Mouse (Mus musculus) midbrain, embryonic 11.5 days (tissue): ENCODE measurements around the gene Gpn1. TPM values are rescaled to one million over a fixed set of nuclear protein-coding genes. Genes with fewer than 3 reads are reported as not detected.
A peak's percentile ranks its signal among the peaks of the same experiment; 100 is the strongest.

Source experiments
- ATAC-seq: fragments of 200-750 bp; cut with Nextera tagmentation; 2 replicates; pipeline ENCODE4 v1.8.0; 2017; ENCODE audit warnings: moderate TSS enrichment, moderate library complexity; ENCODE audit not compliant: low FRiP score
- DNase-seq: peaks from one replicate; pipeline ENCODE4 v3.0.0; 2015; ENCODE audit warnings: low spot score; ENCODE audit errors: missing footprints
- H3K27ac ChIP-seq: fragments of 300-500 bp; sonication (generic); 2 replicates; pipeline ENCODE4 v1.5.1; 2014; ENCODE audit warnings: low read depth, low read length
- H3K27me3 ChIP-seq: fragments of 300-500 bp; sonication (generic); 2 replicates; pipeline ENCODE4 v1.6.1; 2014; ENCODE audit warnings: mild to moderate bottlenecking, low read length, moderate library complexity, mixed read lengths; ENCODE audit not compliant: control insufficient read depth, insufficient read depth
- H3K36me3 ChIP-seq: fragments of 300-500 bp; sonication (generic); 2 replicates; pipeline ENCODE4 v1.6.1; 2014; ENCODE audit warnings: mild to moderate bottlenecking, low read length, moderate library complexity, mixed read lengths; ENCODE audit not compliant: control insufficient read depth, insufficient read depth
- H3K4me1 ChIP-seq: fragments of 300-500 bp; sonication (generic); 2 replicates; pipeline ENCODE4 v1.6.1; 2014; ENCODE audit warnings: low read length; ENCODE audit not compliant: control insufficient read depth, insufficient read depth
- H3K4me2 ChIP-seq: fragments of 300-500 bp; sonication (generic); 2 replicates; pipeline ENCODE4 v1.6.1; 2014; ENCODE audit warnings: mild to moderate bottlenecking, moderate library complexity
- H3K4me3 ChIP-seq: fragments of 300-500 bp; sonication (generic); 2 replicates; pipeline ENCODE4 v1.5.1; 2014; ENCODE audit warnings: low read depth, low read length
- H3K9ac ChIP-seq: fragments of 300-500 bp; sonication (generic); 2 replicates; pipeline ENCODE4 v1.6.1; 2014; ENCODE audit warnings: low read length
- H3K9me3 ChIP-seq: fragments of 300-500 bp; sonication (generic); 2 replicates; pipeline ENCODE4 v1.6.1; 2016; ENCODE audit warnings: low read length; ENCODE audit not compliant: control insufficient read depth
- WGBS: fragments of 180-500 bp; shearing (Covaris S2); extraction: QIAGEN DNeasy Blood & Tissue Kit; methylation state at CpG from one replicate; pipeline ENCODE4 v1.1.7; 2014; 5-methylcytosine and 5-hydroxymethylcytosine counted together
- polyA plus RNA-seq: library from polyadenylated mRNA; unstranded; fragments of >200 nt; fragmentation: Nextera tagmentation; extraction: Ambion mirVana; gene quantifications from 2 replicates; pipeline ENCODE4 v1.2.1, GENCODE M21; 2014

The Gpn1 gene
- polyA plus RNA-seq, result 70.9 and 71.2 TPM in 2 replicates

DNA sequence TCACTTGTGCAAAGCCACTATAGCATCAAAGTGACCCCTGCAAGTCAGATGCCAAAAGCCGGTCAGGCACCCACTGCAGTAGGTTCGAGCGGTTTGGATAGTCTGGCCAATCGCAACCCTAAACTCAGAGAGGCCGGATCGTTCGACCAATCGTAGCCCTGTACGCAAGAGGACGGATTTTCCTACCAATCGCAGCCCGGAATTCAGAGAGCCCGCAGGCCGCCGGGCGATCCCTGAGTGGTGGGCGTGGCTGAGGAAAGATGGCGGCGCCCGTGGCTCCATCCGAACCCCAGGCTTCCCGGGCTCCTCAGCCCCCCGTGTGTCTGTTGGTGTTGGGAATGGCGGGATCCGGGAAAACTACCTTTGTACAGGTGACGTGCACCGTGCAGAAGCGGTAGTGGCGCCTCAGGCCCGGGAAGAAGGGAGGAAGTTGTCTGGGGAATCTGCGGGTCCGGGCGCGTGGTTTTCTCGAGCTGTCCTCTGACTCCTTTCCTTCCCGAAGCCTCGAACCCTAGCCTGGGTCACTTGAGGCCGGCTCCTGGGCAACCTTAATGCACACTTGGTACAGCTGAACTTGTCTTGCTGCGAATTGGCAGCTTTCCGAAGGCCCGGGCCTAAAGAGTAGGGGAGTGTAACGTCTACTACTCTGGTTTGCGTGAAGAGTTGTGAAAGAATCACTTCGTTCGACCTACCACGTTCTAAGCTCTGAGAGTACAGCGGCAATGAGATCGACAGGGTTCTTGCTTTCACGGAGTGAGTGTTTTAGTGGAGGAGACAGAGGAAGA is at the start of gene Gpn1:
TSS of gene Gpn1 (plus strand) at position 229 of the 785 bp plus-strand sequence.
- ATAC-seq (peak; percentile 100), DNase-seq (peak; percentile 97)
- no peak within 1 kb of the TSS for H3K27ac ChIP-seq
- H3K9me3 ChIP-seq, result no peaks in the 10 kb centered on the region
- H3K4me3 ChIP-seq, result peak within 1 kb of the TSS; percentile 81
- peaks cover 11% of the 10 kb centered on the region for H3K36me3 ChIP-seq
- WGBS, result under 1% methylated on average over 49 of the region's 49 CpGs
- H3K27me3 ChIP-seq, result no peaks in the 10 kb centered on the region
- peaks cover 6% of the 10 kb centered on the region for H3K4me1 ChIP-seq
- peak within 1 kb of the TSS; percentile 76 for H3K4me2 ChIP-seq
- peak within 1 kb of the TSS; percentile 78 for H3K9ac ChIP-seq

DNA sequence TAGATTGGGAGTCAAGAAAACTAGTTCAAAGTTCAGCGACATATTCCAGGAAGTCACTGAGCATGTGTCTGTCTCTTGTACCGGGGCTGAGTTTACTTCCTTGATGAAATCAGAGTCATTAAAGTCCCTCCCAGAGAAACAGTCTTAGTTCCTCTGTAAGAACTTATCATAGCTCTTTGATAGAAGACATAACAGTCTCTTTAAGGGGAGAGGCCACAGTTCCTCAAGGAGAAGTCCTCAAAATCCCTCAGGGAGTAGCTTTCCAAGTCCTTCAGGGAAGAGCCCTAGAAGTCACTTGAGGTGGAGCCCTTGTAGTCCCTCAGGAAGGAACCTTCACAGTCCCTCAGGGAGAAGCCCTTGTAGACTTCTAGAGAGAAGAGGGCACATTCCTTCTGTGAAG is 43.2 kb upstream of the Gpn1 start:
- no peak overlapping the region for H3K4me3 ChIP-seq
- no peak overlapping the region for H3K4me2 ChIP-seq
- ATAC-seq, result no peak
- no peaks in the 10 kb centered on the region for H3K36me3 ChIP-seq
- 91% methylated on average over 2 of the region's 2 CpGs for WGBS
- no peaks in the 10 kb centered on the region for H3K27me3 ChIP-seq
- no peak overlapping the region for H3K9ac ChIP-seq
- no peak for DNase-seq
- H3K27ac ChIP-seq, result no peak overlapping the region
- H3K4me1 ChIP-seq, result peaks cover 12% of the 10 kb centered on the region
- H3K9me3 ChIP-seq, result no peaks in the 10 kb centered on the region

DNA sequence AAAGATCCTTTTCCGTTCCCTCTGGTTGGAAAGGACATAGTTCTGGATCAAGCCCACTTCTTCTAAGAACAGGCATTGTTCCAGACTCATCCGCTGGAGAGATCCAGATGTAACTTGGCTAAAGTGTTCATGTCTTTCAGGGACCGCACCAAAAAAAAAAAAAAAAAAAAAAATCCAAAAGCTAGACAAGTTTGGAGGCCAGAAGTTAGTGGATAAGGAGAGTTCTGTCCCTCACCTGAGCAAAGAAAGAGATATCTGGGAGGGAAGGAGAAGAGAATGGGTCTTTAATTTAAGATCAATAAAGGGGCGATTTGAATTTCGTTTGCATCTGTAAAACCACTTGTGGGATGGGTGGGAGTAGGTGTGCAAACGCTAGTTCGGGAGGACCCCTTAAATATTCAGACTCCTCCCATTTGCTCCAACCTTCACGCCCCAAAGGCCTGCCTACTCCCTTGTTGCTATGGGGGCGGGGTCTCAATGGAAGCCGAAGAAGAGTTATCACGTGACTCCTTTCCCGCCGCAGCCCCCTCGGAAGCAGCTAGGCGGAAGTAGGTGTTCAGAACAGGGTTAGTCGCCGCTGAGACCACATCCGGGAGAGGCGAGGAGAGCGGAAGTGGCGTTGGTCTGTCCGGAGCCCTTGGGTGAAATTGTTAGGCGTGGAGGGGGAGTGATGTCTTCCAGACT is 42.5 kb upstream of the Gpn1 start, which contains the start of gene Zfp512:
TSS of gene Zfp512 (plus strand) at position 554 of the 684 bp plus-strand sequence.
- Histone ChIP-seq H3K4me2 (peak within 1 kb of the TSS; percentile 77), H3K27me3 (no peaks in the 10 kb centered on the region), H3K4me3 (peak within 1 kb of the TSS; percentile 48), H3K4me1 (peaks cover 12% of the 10 kb centered on the region), H3K36me3 (no peaks in the 10 kb centered on the region), H3K9ac (peak within 1 kb of the TSS; percentile 70), H3K9me3 (no peaks in the 10 kb centered on the region), H3K27ac (no peak within 1 kb of the TSS)
- ATAC-seq, result peak; percentile 99
- WGBS, result 7% methylated on average over 23 of the region's 23 CpGs
- peak; percentile 98 for DNase-seq

DNA sequence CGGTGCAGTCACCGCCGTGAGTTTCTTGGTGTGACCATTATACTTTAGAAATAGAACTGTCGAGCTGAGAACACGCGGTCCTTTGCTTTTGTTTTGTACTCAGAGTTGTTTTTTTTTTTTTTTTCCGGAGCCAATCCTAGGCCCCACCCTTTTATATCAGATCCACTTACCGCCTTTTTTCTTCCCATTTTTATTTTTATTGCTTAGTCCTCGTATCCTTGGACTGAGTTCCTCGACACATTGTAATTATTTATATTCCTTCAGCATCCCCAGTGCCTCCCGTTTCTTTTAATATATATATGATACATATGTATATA is 42.0 kb upstream of the Gpn1 start:
- Histone ChIP-seq H3K4me3 (peak overlapping the region; percentile 48), H3K36me3 (no peaks in the 10 kb centered on the region), H3K4me1 (peaks cover 12% of the 10 kb centered on the region), H3K27me3 (no peaks in the 10 kb centered on the region), H3K9ac (peak overlapping the region; percentile 70), H3K27ac (no peak overlapping the region), H3K9me3 (no peaks in the 10 kb centered on the region), H3K4me2 (peak overlapping the region; percentile 77)
- ATAC-seq (no peak), DNase-seq (no peak)
- WGBS, result under 1% methylated on average over 11 of the region's 11 CpGs

DNA sequence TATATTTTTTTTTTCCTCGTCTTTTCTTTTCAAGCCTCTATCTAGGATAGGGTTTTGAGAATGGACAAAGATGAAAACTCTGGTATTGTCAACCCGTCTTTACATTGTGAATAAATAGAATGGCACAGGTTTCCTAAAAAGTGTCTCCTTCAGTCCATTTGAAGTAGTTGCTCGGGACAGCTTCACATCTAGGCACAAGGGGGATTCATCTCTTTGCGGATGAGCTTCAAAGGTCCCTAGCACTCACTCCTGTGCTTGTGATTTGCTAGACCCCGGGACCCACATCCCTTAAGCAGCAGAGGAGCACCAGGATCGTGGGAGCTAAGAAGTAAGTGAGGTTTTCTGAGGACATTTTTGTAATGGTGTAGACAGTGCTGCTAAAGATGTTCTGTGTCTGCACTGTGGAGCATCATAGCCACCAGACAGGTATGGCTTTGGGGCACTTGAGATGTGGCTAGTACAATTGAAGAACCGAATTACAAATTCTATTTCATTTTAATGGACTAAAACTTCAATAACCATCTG is 41.6 kb upstream of the Gpn1 start:
- WGBS, result 18% methylated on average over 7 of the region's 7 CpGs

DNA sequence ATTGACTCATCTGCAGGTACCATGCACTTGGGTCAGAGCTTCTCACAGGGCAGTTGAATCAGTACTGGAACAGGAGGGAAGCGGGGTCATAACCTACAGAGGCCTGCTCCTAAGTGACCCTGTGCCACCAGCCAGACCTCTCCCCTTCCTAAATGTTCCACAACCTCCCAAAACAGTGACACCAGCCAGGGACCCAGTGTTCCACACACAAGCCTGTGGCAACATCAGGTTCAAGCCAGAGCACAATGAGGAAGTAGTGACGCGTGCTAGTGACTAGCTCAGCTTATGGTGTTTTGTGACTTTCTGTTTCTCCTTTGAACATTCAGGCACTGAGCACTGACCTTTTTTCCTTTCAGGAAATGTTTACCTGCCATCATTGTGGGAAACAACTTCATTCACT is 26.7 kb upstream of the Gpn1 start:
- H3K4me2 ChIP-seq, result no peak overlapping the region
- no peaks in the 10 kb centered on the region for H3K4me1 ChIP-seq
- 99% methylated on average over 3 of the region's 3 CpGs for WGBS
- no peak overlapping the region for H3K4me3 ChIP-seq
- no peaks in the 10 kb centered on the region for H3K9me3 ChIP-seq
- H3K9ac ChIP-seq, result no peak overlapping the region
- no peaks in the 10 kb centered on the region for H3K27me3 ChIP-seq
- H3K36me3 ChIP-seq, result peaks cover 28% of the 10 kb centered on the region
- ATAC-seq (no peak), DNase-seq (no peak)
- H3K27ac ChIP-seq, result no peak overlapping the region

More for the DNA sequence above, 41.6 kb upstream of the Gpn1 start:
- Histone ChIP-seq H3K27ac (no peak overlapping the region), H3K4me2 (peak overlapping the region; percentile 77), H3K4me1 (peaks cover 12% of the 10 kb centered on the region), H3K4me3 (peak overlapping the region; percentile 48), H3K27me3 (no peaks in the 10 kb centered on the region), H3K36me3 (no peaks in the 10 kb centered on the region), H3K9ac (peak overlapping the region; percentile 70), H3K9me3 (no peaks in the 10 kb centered on the region)
- ATAC-seq, result no peak
- peak; percentile 89 for DNase-seq

DNA sequence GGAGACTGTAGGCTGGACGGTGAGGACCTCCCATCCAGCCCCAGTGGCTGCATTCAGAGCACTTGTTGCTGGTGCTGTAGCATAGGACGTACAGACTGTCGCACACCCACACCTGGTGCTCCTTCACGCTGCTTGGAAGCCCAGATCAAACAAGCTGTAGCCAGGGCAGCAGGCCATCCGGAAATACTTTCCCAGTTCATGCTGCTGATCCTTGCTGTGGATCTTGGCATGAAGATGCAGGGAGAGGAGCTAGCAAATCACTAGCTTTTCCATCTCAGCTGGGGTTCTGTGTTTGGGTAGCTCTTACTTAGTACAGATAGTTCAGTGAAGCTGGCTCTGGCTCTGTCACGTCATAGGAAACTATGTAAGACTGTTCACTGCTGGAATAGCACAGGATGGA is 24.8 kb upstream of the Gpn1 start:
- DNase-seq (no peak), ATAC-seq (no peak)
- Histone ChIP-seq H3K27me3 (no peaks in the 10 kb centered on the region), H3K9me3 (no peaks in the 10 kb centered on the region), H3K9ac (no peak overlapping the region), H3K27ac (no peak overlapping the region), H3K36me3 (peaks cover 40% of the 10 kb centered on the region), H3K4me2 (no peak overlapping the region), H3K4me1 (no peaks in the 10 kb centered on the region), H3K4me3 (no peak overlapping the region)
- WGBS, result 92% methylated on average over 6 of the region's 6 CpGs

DNA sequence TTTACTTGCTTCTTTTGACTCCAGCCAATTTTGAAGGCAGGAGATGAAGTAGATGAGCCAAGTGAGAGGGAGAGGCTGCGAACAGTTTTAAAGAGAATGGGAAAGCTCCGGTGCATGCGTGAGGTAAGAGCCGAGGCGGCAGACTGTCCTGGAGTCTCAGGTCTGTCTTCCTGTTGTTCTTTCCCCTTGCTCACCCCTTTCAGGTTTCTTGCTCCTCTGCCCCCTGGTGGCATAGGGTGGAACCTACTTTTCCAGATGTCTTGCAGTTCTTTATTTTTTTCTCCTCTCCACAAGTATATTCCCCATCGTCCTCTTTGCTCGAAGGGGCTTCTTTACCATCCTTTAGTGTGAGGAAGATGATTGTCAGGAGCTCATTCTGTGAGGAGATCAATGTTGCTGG is 24.2 kb upstream of the Gpn1 start:
- DNase-seq (peak; percentile 86), ATAC-seq (no peak)
- H3K9me3 ChIP-seq, result no peaks in the 10 kb centered on the region
- H3K4me3 ChIP-seq, result no peak overlapping the region
- WGBS, result 78% methylated on average over 7 of the region's 7 CpGs
- peaks cover 40% of the 10 kb centered on the region for H3K36me3 ChIP-seq
- H3K27ac ChIP-seq, result no peak overlapping the region
- no peaks in the 10 kb centered on the region for H3K27me3 ChIP-seq
- no peak overlapping the region for H3K9ac ChIP-seq
- H3K4me1 ChIP-seq, result no peaks in the 10 kb centered on the region
- H3K4me2 ChIP-seq, result no peak overlapping the region

DNA sequence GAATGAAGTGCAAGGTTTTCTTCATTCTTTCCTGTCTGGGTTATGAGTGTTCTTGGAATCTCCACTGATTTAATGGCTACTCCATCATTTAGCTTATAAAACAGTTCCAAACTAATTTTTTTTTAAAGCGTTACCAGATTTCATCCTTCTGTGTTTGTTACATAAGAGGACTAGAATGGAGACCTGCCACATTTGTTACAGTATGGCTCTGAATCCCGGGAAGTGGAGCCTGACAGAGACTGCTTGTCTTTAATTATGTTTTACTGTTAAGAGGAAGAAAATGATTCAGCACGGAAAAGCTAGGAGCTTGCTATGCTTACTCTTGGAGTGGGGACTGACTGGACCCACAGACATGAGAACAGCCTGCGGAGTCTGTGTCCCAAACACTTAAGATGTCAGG is 14.0 kb upstream of the Gpn1 start:
- Histone ChIP-seq H3K9me3 (no peaks in the 10 kb centered on the region), H3K4me1 (no peaks in the 10 kb centered on the region), H3K36me3 (peaks cover 24% of the 10 kb centered on the region; the same call in 1 of the 2 replicates), H3K4me3 (no peak overlapping the region), H3K27ac (no peak overlapping the region), H3K4me2 (no peak overlapping the region), H3K27me3 (no peaks in the 10 kb centered on the region), H3K9ac (no peak overlapping the region)
- 92% methylated on average over 4 of the region's 4 CpGs for WGBS
- DNase-seq (no peak), ATAC-seq (no peak)
